Mouse (Mus musculus) large intestine, adult 2 months (tissue): ENCODE data around the gene Pnpla5. TPM values are rescaled to one million over a fixed set of nuclear protein-coding genes. Genes with fewer than 3 reads are reported as not detected.

Experiments
- DNase-seq: peaks from one replicate; pipeline ENCODE4 v3.0.0-alpha.2; 2012; ENCODE audit warnings: low read depth, low spot score
- WGBS: fragments of 180-500 bp; shearing (Covaris S2); methylation state at CpG from one replicate; pipeline ENCODE4 v1.1.7; 2018; 5-methylcytosine and 5-hydroxymethylcytosine counted together
- polyA plus RNA-seq: library from polyadenylated mRNA; depleted of rRNA; stranded (reverse); fragments of >200 nt; gene quantifications from 2 replicates; pipeline ENCODE4 v1.2.3, GENCODE M21; 2012; rRNA removed

The Pnpla5 gene
- polyA plus RNA-seq, 1 experiment: 0.04 TPM

GRCm38 (mm10) chr15:84073911-84074704 is 48.9 kb downstream of the Pnpla5 start:
- no peak for DNase-seq
- WGBS: 7% methylated on average over 15 of the region's 15 CpGs

- 30% methylated on average over 8 of the region's 8 CpGs for WGBS
- DNase-seq: no peak
Measured at GRCm38 (mm10) chr15:84073058-84073457, 49.9 kb downstream of the Pnpla5 start.

GRCm38 (mm10) chr15:84072226-84072625 is 50.7 kb downstream of the Pnpla5 start:
- no peak for DNase-seq
- 30% methylated on average over 7 of the region's 7 CpGs for WGBS

GRCm38 (mm10) chr15:84070116-84070676 is 52.8 kb downstream of the Pnpla5 start:
- DNase-seq: no peak

GRCm38 (mm10) chr15:84069455-84070050 is 53.4 kb downstream of the Pnpla5 start:
- DNase-seq: no peak
- 5% methylated on average over 16 of the region's 16 CpGs for WGBS

More at GRCm38 (mm10) chr15:84070116-84070676, 52.8 kb downstream of the Pnpla5 start:
- 3% methylated on average over 13 of the region's 13 CpGs for WGBS

GRCm38 (mm10) chr15:84065701-84066100 is 57.3 kb downstream of the Pnpla5 start:
- WGBS: 73% methylated on average over 4 of the region's 4 CpGs
- no peak for DNase-seq

GRCm38 (mm10) chr15:84065140-84065539 is 57.8 kb downstream of the Pnpla5 start, which contains the start of gene Efcab6:
Efcab6 (minus strand) TSS chr15:84065379.
- 6% methylated on average over 29 of the region's 29 CpGs for WGBS

More at GRCm38 (mm10) chr15:84065140-84065539, 57.8 kb downstream of the Pnpla5 start, which contains the start of gene Efcab6:
- DNase-seq: no peak

Other genes with a start within 250 kb of the Pnpla5 start
- gene Efcab6, start 57.8 kb downstream of the Pnpla5 start, polyA plus RNA-seq: not detected in 2 replicates
- gene Sult4a1, start 17.4 kb downstream of the Pnpla5 start, polyA plus RNA-seq: 2.7 TPM in 2 replicates
- gene Pnpla3, start 44.7 kb upstream of the Pnpla5 start, polyA plus RNA-seq: 8.1 and 17.0 TPM in 2 replicates
- 15.6 and 20.4 TPM in 2 replicates for gene Samm50, start 69.1 kb upstream of the Pnpla5 start, polyA plus RNA-seq
- 3.3 and 3.6 TPM in 2 replicates for gene Parvb, start 108.9 kb upstream of the Pnpla5 start, polyA plus RNA-seq
- 5.7 and 6.2 TPM in 2 replicates for gene Parvg, start 200.9 kb upstream of the Pnpla5 start, polyA plus RNA-seq